Mouse (Mus musculus): ENCODE measurements around the gene Cebpb. TPM values are rescaled to one million over a fixed set of nuclear protein-coding genes. Genes with fewer than 3 reads are reported as not detected.
"Not testable (repeated sequence)": the region's sequence is repeated elsewhere in the genome, so short reads cannot be mapped to it uniquely, and the experiment has no call there.

Gene Cebpb
- 4.7 and 6.5 TPM in 2 replicates for total RNA-seq (2017)

- ATAC-seq (replicated peaks; ENCODE audit: low read depth, poor library complexity, severe bottlenecking) = 0 out of 2 replicates have a peak, but pooled peaks have one; percentile 14
These were observed at the start of gene Cebpb for GRCm38 (mm10) chr2:167688498-167689451. Cebpb (plus strand) TSS chr2:167688915.

- peak; percentile 47 for ATAC-seq (replicated peaks; ENCODE audit: low read depth, poor library complexity, severe bottlenecking)
These were observed 48.4 kb upstream of the Cebpb start for GRCm38 (mm10) chr2:167640279-167640678.

- ATAC-seq (replicated peaks; ENCODE audit: low read depth, poor library complexity, severe bottlenecking) = peak; percentile 83
These were observed 47.4 kb upstream of the Cebpb start for GRCm38 (mm10) chr2:167641337-167641736.

- ATAC-seq (replicated peaks; ENCODE audit: low read depth, poor library complexity, severe bottlenecking) = no peak
These were observed 46.6 kb upstream of the Cebpb start for GRCm38 (mm10) chr2:167642164-167642563.

- not testable (repeated sequence) for ATAC-seq (replicated peaks; ENCODE audit: low read depth, poor library complexity, severe bottlenecking)
These were observed 45.2 kb upstream of the Cebpb start for GRCm38 (mm10) chr2:167643356-167644052.

GRCm38 (mm10) chr2:167646411-167646810 lies 42.3 kb upstream of the Cebpb start:
- ATAC-seq (replicated peaks; ENCODE audit: low read depth, poor library complexity, severe bottlenecking) = no peak

GRCm38 (mm10) chr2:167649290-167650032 lies 39.3 kb upstream of the Cebpb start:
- peak; percentile 37 for ATAC-seq (replicated peaks; ENCODE audit: low read depth, poor library complexity, severe bottlenecking)

- no peak for ATAC-seq (replicated peaks; ENCODE audit: low read depth, poor library complexity, severe bottlenecking)
These were observed 37.1 kb upstream of the Cebpb start for GRCm38 (mm10) chr2:167651622-167652021.

- no peak for ATAC-seq (replicated peaks; ENCODE audit: low read depth, poor library complexity, severe bottlenecking)
These were observed 36.0 kb upstream of the Cebpb start for GRCm38 (mm10) chr2:167652694-167653093.

GRCm38 (mm10) chr2:167654911-167655600 lies 33.7 kb upstream of the Cebpb start:
- ATAC-seq (replicated peaks; ENCODE audit: low read depth, poor library complexity, severe bottlenecking) = no peak

- ATAC-seq (replicated peaks; ENCODE audit: low read depth, poor library complexity, severe bottlenecking) = peak; percentile 77
These were observed 31.9 kb upstream of the Cebpb start for GRCm38 (mm10) chr2:167656629-167657478.

GRCm38 (mm10) chr2:167657973-167658372 lies 30.7 kb upstream of the Cebpb start:
- no peak for ATAC-seq (replicated peaks; ENCODE audit: low read depth, poor library complexity, severe bottlenecking)

- no peak for ATAC-seq (replicated peaks; ENCODE audit: low read depth, poor library complexity, severe bottlenecking)
These were observed 30.0 kb upstream of the Cebpb start for GRCm38 (mm10) chr2:167658712-167659111.

GRCm38 (mm10) chr2:167659177-167659846 lies 29.4 kb upstream of the Cebpb start:
- ATAC-seq (replicated peaks; ENCODE audit: low read depth, poor library complexity, severe bottlenecking) = no peak

GRCm38 (mm10) chr2:167659847-167660610 lies 28.7 kb upstream of the Cebpb start:
- no peak for ATAC-seq (replicated peaks; ENCODE audit: low read depth, poor library complexity, severe bottlenecking)

- no peak for ATAC-seq (replicated peaks; ENCODE audit: low read depth, poor library complexity, severe bottlenecking)
These were observed 28.1 kb upstream of the Cebpb start for GRCm38 (mm10) chr2:167660611-167660971.

Measured in common myeloid progenitor, adult 5-6 weeks (primary cell).